Mouse (Mus musculus): Measurements from ENCODE around the gene Olfr492.

Olfr492 gene

GRCm38 (mm10) chr7:108323574-108323973 is at the start of gene Olfr492:
Gene Olfr492 (minus strand): TSS chr7:108323674.
- no peak for DNase-seq (ENCODE audit: low read depth, low spot score)

GRCm38 (mm10) chr7:108365035-108365434 is 41.6 kb upstream of the Olfr492 start, which contains the start of gene Olfr494:
Gene Olfr494 (plus strand): TSS chr7:108365335.
- no peak for DNase-seq (ENCODE audit: low read depth, low spot score)

- no peak for DNase-seq (ENCODE audit: low read depth, low spot score)
Observed at GRCm38 (mm10) chr7:108346879-108347278, 23.4 kb upstream of the Olfr492 start, which contains the start of gene Olfr493. Gene Olfr493 (minus strand): TSS chr7:108346979.

GRCm38 (mm10) chr7:108313151-108313550 is 10.3 kb downstream of the Olfr492 start, which contains the start of gene Olfr491:
Gene Olfr491 (plus strand): TSS chr7:108313451.
- no peak for DNase-seq (ENCODE audit: low read depth, low spot score)

GRCm38 (mm10) chr7:108288834-108289233 is 34.6 kb downstream of the Olfr492 start, which contains the start of gene Olfr490:
Gene Olfr490 (minus strand): TSS chr7:108288934.
- no peak for DNase-seq (ENCODE audit: low read depth, low spot score)
